Mouse (Mus musculus) kidney, postnatal 0 days (tissue): Measurements from ENCODE around the gene Ywhaq. TPM values are rescaled to one million over a fixed set of nuclear protein-coding genes. Genes with fewer than 3 reads are reported as not detected.
"Not testable (repeated sequence)": the region's sequence is repeated elsewhere in the genome, so short reads cannot be mapped to it uniquely, and the experiment has no call there.

Source experiments
- ATAC-seq: fragments of 200-750 bp; cut with Nextera tagmentation; replicated peaks from 2 replicates; pipeline ENCODE4 v1.8.0; 2017; ENCODE audit warnings: low read depth, moderate number of reproducible peaks, moderate TSS enrichment, moderate library complexity; ENCODE audit not compliant: low FRiP score
- DNase-seq: peaks from one replicate; pipeline ENCODE4 v3.0.0-alpha.2; 2016; ENCODE audit warnings: low spot score
- H3K27ac ChIP-seq: fragments of 300-500 bp; sonication (generic); 2 replicates; pipeline ENCODE4 v1.5.1; 2014; ENCODE audit warnings: mild to moderate bottlenecking
- H3K27me3 ChIP-seq: fragments of 300-500 bp; sonication (generic); 2 replicates; pipeline ENCODE4 v1.6.1; 2014; ENCODE audit warnings: low read length, mixed read lengths; ENCODE audit not compliant: insufficient read depth
- H3K36me3 ChIP-seq: fragments of 300-500 bp; sonication (generic); 2 replicates; pipeline ENCODE4 v1.6.1; 2014; ENCODE audit warnings: low read length, mixed read lengths; ENCODE audit not compliant: insufficient read depth
- H3K4me1 ChIP-seq: fragments of 300-500 bp; sonication (generic); replicated peaks from 2 replicates; pipeline ENCODE4 v1.6.1; 2014; ENCODE audit warnings: antibody characterized with exemption, low read length, mixed read lengths; ENCODE audit not compliant: insufficient read depth
- H3K4me2 ChIP-seq: fragments of 300-500 bp; sonication (generic); 2 replicates; pipeline ENCODE4 v1.6.1; 2014; ENCODE audit warnings: mild to moderate bottlenecking, low read length, moderate library complexity, mixed read lengths
- H3K4me3 ChIP-seq: fragments of 300-500 bp; sonication (generic); replicated peaks from 2 replicates; pipeline ENCODE4 v1.5.1; 2014; ENCODE audit warnings: low read depth, low read length
- H3K9ac ChIP-seq: fragments of 300-500 bp; sonication (generic); 2 replicates; pipeline ENCODE4 v1.6.1; 2014; ENCODE audit warnings: low read depth, low read length
- H3K9me3 ChIP-seq: fragments of 300-500 bp; sonication (generic); replicated peaks from 2 replicates; pipeline ENCODE4 v1.6.1; 2016; ENCODE audit warnings: low read length, inconsistent platforms, mixed read lengths
- CTCF ChIP-seq: IDR thresholded peaks from 2 replicates; pipeline ENCODE4 v1.5.1; 2016; ENCODE audit warnings: antibody characterized with exemption, low read depth, mild to moderate bottlenecking, moderate library complexity
- WGBS: fragments of 180-500 bp; shearing (Covaris S2); extraction: QIAGEN DNeasy Blood & Tissue Kit; methylation state at CpG from one replicate; pipeline ENCODE4 v1.1.7; 2014; 5-methylcytosine and 5-hydroxymethylcytosine counted together
- polyA plus RNA-seq: library from polyadenylated mRNA; unstranded; fragments of >200 nt; fragmentation: Nextera tagmentation; extraction: Ambion mirVana; gene quantifications from 2 replicates; pipeline ENCODE4 v1.2.1, GENCODE M21; 2015

Ywhaq gene
- polyA plus RNA-seq, 1 experiment from 2014 or later: 621 TPM

DNA sequence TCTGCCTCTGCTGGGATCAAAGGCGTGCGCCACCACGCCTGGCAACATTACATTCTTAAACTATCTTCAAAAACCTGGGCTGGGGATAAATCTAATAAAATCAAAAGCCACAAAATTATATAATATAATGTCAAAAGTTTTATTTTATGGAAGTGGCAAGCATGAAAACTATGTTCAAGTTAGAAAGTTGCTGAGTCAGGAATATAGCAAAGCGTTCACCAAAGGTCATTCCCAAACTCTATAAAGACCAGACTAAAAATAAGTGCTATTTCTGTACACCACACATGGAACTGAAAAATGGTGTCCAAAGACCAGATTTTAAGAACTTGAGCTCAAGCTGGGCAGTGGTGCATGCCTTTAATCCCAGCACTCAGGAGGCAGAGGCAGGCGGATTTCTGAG, 14.7 kb downstream of the Ywhaq start:
- no peak overlapping the region for H3K27ac ChIP-seq
- ATAC-seq (no peak), DNase-seq (no peak)
- H3K4me3 ChIP-seq: no peak overlapping the region
- no peak overlapping the region for H3K4me2 ChIP-seq
- H3K9me3 ChIP-seq: no peaks in the 10 kb centered on the region
- WGBS: 96% methylated on average over 5 of the region's 5 CpGs
- TF ChIP-seq CTCF: no peak
- peaks cover 5% of the 10 kb centered on the region; the same call in 1 of the 2 replicates for H3K36me3 ChIP-seq
- no peaks in the 10 kb centered on the region for H3K27me3 ChIP-seq
- H3K9ac ChIP-seq: no peak overlapping the region
- H3K4me1 ChIP-seq: no peaks in the 10 kb centered on the region

DNA sequence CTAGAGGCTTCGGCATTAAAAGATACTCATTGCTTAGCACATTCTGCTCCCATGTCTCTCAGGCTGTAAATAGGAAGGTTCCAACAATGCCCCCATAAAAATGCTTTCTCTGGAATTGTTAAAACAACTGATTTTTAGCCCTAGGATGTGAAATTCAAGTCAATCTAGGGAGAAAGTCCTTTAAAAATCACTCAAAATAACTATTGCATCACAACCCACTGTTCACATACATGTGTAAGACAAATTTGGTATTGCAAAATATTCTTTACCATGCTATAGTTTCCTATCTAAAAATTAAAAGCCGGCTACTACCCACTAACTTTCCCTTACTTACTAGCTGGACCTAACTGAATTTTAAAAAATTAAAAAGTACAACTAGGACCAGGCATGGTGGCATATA, 31.2 kb downstream of the Ywhaq start:
- no peak for TF ChIP-seq CTCF
- Histone ChIP-seq H3K27ac (no peak overlapping the region), H3K9me3 (no peaks in the 10 kb centered on the region), H3K4me3 (no peak overlapping the region), H3K36me3 (0 out of 2 replicates have a peak, but pooled peaks cover 14% of the 10 kb centered on the region), H3K4me2 (no peak overlapping the region), H3K27me3 (no peaks in the 10 kb centered on the region), H3K4me1 (no peaks in the 10 kb centered on the region), H3K9ac (no peak overlapping the region)
- no peak for DNase-seq
- ATAC-seq: no peak
- WGBS: 97% methylated on average over 2 of the region's 2 CpGs

DNA sequence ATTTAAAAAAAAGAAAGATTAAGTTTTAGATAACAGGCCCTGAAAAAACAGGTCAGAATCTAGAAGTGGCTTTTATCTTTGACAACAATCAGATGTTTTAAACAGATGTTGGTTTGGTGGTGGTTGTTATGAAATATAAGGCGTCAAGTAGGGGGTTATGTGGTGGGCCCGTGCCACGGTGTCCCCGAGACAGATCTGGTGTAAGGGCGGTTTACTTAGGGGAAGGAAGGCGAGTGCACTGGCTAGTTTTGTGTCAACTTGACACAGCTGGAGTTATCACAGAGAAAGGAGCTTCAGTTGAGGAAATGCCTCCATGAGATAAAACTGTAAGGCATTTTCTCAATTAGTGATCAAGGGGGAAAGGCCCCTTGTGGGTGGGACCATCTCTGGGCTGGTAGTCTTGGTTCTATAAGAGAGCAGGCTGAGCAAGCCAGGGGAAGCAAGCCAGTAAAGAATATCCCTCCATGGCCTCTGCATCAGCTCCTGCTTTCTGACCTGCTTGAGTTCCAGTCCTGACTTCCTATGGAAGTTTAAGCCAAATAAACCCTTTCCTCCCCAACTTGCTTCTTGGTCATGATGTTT, 38.6 kb downstream of the Ywhaq start:
- not testable (repeated sequence) for ATAC-seq, H3K36me3 ChIP-seq, H3K9me3 ChIP-seq, H3K4me1 ChIP-seq, DNase-seq, H3K27ac ChIP-seq, H3K27me3 ChIP-seq, H3K4me2 ChIP-seq, H3K4me3 ChIP-seq, H3K9ac ChIP-seq
- WGBS: 63% methylated on average over 6 of the region's 6 CpGs

DNA sequence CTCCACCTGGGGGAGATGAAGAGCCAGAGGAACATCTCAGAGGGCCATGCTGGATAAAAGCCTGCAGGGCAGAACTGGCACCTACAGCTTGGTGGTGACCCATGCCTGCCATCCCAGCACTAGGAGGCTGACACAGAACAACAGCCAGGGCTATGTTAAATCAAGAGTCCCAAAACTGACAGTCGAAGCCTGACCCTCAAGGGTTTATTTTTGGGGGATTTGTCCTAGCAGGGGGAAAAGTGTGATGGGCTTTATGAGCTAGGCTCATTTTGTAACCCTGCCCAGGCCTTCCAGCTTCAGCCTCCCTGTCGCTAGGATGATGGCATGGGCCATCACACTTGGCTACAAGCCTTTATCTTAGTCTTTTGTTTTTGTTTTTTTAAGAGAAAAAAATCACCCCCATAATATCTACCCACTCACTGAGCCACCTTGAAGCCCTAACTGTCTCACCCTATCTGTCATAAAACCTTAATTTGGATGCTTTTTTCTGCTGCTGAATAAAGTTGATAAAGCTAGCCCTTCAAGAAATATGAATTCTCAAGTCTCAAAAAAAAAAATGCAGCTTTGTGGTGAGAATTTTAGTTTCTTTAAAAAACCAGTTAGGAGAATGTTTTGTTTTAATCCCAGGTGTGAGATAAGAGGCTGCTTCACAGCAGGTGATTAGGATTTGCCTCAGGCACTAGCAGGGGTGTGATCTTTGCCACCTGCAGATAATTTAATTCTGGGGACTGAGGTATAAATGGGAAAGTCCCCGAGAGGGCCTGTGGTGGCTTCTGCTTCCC, 41.9 kb downstream of the Ywhaq start:
- ATAC-seq (no peak), DNase-seq (no peak)
- H3K27ac ChIP-seq: no peak overlapping the region
- TF ChIP-seq CTCF: no peak
- no peak overlapping the region for H3K4me3 ChIP-seq
- no peaks in the 10 kb centered on the region for H3K9me3 ChIP-seq
- no peak overlapping the region for H3K9ac ChIP-seq
- WGBS: 52% methylated on average over 3 of the region's 3 CpGs
- no peaks in the 10 kb centered on the region for H3K4me1 ChIP-seq
- no peaks in the 10 kb centered on the region for H3K27me3 ChIP-seq
- H3K36me3 ChIP-seq: no peaks in the 10 kb centered on the region
- H3K4me2 ChIP-seq: no peak overlapping the region

DNA sequence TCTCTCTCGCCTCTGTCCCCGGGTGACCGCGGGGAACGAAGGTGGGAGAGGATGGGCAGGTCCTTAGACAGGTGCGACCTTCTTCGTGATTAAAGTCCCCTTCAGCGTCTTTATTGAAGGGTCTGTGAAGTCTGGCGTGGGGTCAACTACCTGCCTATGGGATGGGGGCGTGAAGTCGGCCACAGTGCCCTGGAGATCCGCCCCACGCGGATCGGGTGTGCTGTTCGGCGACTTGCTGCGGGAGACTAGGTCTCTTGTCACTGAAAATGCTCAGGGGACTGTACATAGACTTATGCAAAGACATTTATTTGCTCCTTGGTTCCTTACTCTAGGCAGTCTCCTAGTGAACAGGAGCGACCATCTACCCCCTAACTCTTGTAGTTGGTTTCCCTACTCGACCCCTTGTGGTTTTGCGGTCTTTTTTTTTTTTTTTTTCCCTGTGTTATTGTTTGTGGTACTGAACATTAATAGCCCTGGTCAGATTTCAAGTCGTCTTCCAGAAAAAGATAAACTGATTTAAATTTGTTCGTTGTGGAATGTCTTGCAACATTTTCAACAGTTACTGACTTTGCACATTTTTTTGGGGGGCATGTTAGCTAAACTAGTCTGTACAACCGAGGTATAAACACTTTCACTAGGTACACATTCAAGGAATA, 43.5 kb downstream of the Ywhaq start:
- Histone ChIP-seq H3K9ac (peak overlapping the region; percentile 74), H3K4me2 (peak overlapping the region; percentile 76), H3K9me3 (no peaks in the 10 kb centered on the region), H3K4me3 (peak overlapping the region; percentile 69), H3K27ac (peak overlapping the region; percentile 95), H3K36me3 (no peaks in the 10 kb centered on the region), H3K27me3 (no peaks in the 10 kb centered on the region), H3K4me1 (no peaks in the 10 kb centered on the region)
- DNase-seq (no peak), ATAC-seq (peak; percentile 66; the same call in 1 of the 2 replicates)
- WGBS: 2% methylated on average over 24 of the region's 24 CpGs
- no peak for TF ChIP-seq CTCF

DNA sequence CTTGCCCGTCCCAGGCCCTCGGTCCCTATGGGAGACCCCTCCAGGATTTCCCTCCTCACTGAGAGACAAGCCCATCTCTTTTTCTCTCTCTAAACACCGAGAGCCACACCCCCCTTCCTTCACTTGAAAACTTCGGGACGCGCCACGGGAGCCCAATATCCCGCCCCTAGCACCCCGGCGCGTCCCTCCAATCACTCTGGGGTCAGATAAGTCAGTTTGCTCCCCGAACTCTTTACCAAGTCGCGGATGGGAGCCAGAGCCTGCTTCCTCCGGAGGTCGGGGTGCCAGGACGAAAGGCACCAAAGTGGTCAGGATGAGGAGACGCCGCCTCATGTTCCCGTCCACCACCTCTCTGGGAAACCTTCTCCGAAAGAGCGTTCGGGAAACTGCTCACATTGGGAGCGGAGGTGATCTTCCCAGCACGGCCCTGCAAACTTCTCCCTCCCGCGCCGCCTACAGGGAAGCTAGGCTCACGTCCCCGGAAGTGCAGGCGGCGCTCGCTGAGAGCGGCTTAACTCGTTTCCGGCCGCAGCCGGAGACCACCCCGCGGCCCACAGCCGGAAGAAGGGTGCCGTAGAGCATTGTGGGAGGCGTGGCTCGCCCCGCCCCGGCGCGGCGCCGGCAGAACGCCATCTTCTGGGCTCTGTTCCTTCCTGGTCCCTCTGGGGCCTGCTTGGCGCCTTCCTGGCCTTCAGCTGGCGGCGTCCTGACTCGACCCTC, 44.2 kb downstream of the Ywhaq start, which contains the start of gene Adam17:
Adam17 (minus strand) TSS at position 533 of the 720 bp plus-strand sequence.
- DNase-seq (peak; percentile 99), ATAC-seq (peak; percentile 97)
- under 1% methylated on average over 53 of the region's 55 CpGs for WGBS
- no peaks in the 10 kb centered on the region for H3K4me1 ChIP-seq
- H3K36me3 ChIP-seq: no peaks in the 10 kb centered on the region
- H3K4me3 ChIP-seq: peak within 1 kb of the TSS; percentile 69
- no peaks in the 10 kb centered on the region for H3K27me3 ChIP-seq
- TF ChIP-seq CTCF: peak; percentile 74
- H3K9ac ChIP-seq: peak within 1 kb of the TSS; percentile 82
- H3K4me2 ChIP-seq: peak within 1 kb of the TSS; percentile 76
- no peaks in the 10 kb centered on the region for H3K9me3 ChIP-seq
- peak within 1 kb of the TSS; percentile 95 for H3K27ac ChIP-seq
